Mouse (Mus musculus): Measurements from ENCODE around the gene Uprt. TPM values are rescaled to one million over a fixed set of nuclear protein-coding genes. Genes with fewer than 3 reads are reported as not detected.

Uprt gene
- 10.6 TPM for total RNA-seq (2023)

DNA sequence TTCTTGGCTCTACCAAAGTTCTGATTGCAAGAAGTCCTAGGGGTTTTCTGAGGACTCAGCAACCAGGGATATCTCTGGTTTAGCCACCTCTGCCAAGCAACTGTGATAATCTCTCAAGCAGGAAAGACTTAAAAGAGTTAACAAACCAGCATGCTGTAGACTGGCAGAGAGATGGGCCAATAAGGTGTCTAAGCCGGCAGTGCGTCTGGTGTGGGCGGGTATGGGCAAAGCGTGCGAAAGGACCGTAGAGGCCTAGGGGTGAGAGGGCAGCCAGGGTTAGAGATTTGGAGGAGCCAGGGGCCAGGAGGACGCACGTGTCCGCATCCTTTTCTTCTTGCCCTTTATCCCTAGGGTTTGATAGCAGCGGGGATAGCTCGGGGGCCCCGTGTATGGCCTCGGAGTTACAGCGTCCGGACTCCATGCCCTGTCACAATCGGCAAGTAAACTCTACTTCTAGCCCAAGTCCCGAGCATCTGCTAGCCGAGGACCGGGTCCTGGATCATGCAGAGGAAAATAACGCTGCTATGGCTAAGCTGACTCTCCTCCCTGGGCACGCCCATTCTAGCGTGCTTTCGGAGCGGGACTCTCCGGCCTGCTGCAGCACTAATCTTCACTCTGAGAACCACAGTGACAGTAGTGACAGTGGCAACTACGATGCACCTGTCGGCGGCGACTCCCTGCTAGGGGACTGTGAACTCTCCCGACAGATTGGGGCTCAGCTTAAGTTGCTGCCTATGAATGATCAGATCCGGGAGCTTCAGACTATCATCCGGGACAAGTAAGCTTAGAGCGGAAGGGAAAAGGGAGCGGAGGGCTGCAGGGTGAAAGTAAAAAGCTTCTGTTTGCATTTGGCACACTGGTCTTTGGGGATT is at the start of gene Uprt:
TSS of gene Uprt (plus strand) at position 247 of the 872 bp plus-strand sequence.

Other genes with a start within 250 kb of the Uprt start
- 24.9 TPM for gene Abcb7, start 69.0 kb upstream of the Uprt start, total RNA-seq (2023)
- 16.3 TPM for gene Zdhhc15, start 188.2 kb downstream of the Uprt start, total RNA-seq (2023)

Data from CD4-positive naive resting alpha-beta T cell, adult 76 days (primary cell).